Mouse (Mus musculus): Measurements from ENCODE around the gene Mill2. TPM values are rescaled to one million over a fixed set of nuclear protein-coding genes. Genes with fewer than 3 reads are reported as not detected.
"Not testable (repeated sequence)": the region's sequence is repeated elsewhere in the genome, so short reads cannot be mapped to it uniquely, and the experiment has no call there.

The Mill2 gene
- 1.5 and 3.6 TPM in 2 replicates for polyA plus RNA-seq (2011; ENCODE audit: insufficient read depth, insufficient read length, low replicate concordance, missing spikeins)

DNA sequence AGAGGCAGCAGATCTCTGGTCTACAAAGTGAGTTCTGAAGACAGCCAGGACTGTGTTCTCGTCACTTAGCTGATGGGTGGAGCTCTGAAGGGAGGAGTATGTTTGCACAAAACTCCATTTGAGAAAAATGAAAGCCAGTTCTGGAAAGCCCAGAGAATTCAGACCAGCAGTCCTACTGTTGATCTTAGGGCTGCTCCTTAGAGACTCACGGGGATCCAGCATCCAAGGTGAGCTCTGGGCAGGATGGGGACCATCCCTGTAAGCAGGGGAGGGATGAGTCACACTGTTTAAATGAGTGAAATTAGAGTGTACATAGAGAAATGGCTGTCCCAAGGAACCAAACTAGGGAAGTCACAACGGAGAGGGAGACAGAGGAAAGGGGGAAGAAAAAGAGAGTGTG is at the start of gene Mill2:
TSS of gene Mill2 (plus strand) at position 102 of the 400 bp plus-strand sequence.
- Histone ChIP-seq H3K27ac (ENCODE audit: control insufficient read depth, insufficient read depth, low read depth, low read length, poor library complexity) (peak within 1 kb of the TSS; percentile 63), H3K4me1 (ENCODE audit: control insufficient read depth, insufficient read depth, low read length) (peaks cover 1% of the 10 kb centered on the region; the same call in 1 of the 2 replicates), H3K4me3 (replicated peaks; ENCODE audit: control insufficient read depth, low read depth, low read length) (peak within 1 kb of the TSS; percentile 46)
- WGBS, result 9% methylated on average over 3 of the region's 3 CpGs
- TF ChIP-seq POLR2A (IDR thresholded peaks at IDR 0.05; ENCODE audit: borderline replicate concordance, control insufficient read depth, low read depth, low read length), result no peak
- TF ChIP-seq CTCF (IDR thresholded peaks at IDR 0.05; ENCODE audit: control insufficient read depth, insufficient read depth, low read length), result no peak

DNA sequence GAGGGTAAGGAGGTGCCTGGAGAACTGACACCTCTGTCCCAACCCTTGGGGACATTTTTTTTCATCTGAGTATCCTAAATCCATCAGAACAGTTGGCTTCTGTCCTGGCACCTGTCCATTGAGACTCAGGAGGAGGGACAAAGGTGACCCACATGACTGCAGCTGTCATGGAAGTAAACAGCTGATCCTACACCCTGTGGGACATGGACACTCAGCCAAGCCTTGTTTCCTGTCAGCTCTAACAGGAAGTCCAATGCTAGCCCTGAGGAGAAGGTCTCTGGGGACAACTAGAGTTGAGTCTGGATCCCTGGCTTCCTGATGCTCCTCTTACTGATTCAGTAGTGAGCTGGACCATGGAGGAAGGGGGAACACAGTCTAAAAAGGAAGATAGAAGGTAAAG is 49.1 kb upstream of the Mill2 start:
- H3K4me1 ChIP-seq (ENCODE audit: control insufficient read depth, insufficient read depth, low read length); H3K4me3 ChIP-seq (replicated peaks; ENCODE audit: control insufficient read depth, low read depth, low read length); H3K27ac ChIP-seq (ENCODE audit: control insufficient read depth, insufficient read depth, low read depth, low read length, poor library complexity): not testable (repeated sequence)

DNA sequence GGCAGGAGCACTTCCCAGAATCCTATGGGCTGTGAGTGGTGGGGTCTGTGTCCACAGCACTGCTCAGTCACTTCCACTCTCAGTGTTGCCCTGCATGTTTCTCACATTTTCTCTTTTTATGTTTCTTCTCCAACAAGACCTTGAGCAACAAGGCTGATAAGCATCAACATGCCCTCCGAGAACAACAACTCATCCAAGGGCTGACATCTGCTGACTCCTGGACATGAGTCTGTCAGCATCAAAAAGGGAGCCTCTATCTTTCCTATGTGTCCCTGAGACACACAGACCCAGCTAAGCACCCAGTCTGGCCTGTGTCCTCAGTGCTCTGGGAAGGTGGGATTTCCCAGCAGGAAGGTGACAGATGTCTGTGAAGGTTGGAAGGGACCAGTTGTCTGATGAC is 41.3 kb upstream of the Mill2 start, which contains the start of gene Psg19:
TSS of gene Psg19 (minus strand) at position 101 of the 400 bp plus-strand sequence.
- Histone ChIP-seq H3K4me1 (ENCODE audit: control insufficient read depth, insufficient read depth, low read length) (no peaks in the 10 kb centered on the region), H3K4me3 (replicated peaks; ENCODE audit: control insufficient read depth, low read depth, low read length) (no peak within 1 kb of the TSS), H3K27ac (ENCODE audit: control insufficient read depth, insufficient read depth, low read depth, low read length, poor library complexity) (no peak within 1 kb of the TSS)
- WGBS, result 81% methylated on average over 1 of the region's 1 CpGs
- TF ChIP-seq POLR2A (IDR thresholded peaks at IDR 0.05; ENCODE audit: borderline replicate concordance, control insufficient read depth, low read depth, low read length) (no peak), CTCF (IDR thresholded peaks at IDR 0.05; ENCODE audit: control insufficient read depth, insufficient read depth, low read length) (no peak)

- TF ChIP-seq POLR2A (IDR thresholded peaks at IDR 0.05; ENCODE audit: borderline replicate concordance, control insufficient read depth, low read depth, low read length), result no peak
- no peak for TF ChIP-seq CTCF (IDR thresholded peaks at IDR 0.05; ENCODE audit: control insufficient read depth, insufficient read depth, low read length)
- Histone ChIP-seq H3K4me3 (replicated peaks; ENCODE audit: control insufficient read depth, low read depth, low read length) (no peak overlapping the region), H3K4me1 (ENCODE audit: control insufficient read depth, insufficient read depth, low read length) (no peaks in the 10 kb centered on the region), H3K27ac (ENCODE audit: control insufficient read depth, insufficient read depth, low read depth, low read length, poor library complexity) (no peak overlapping the region)
- 40% methylated on average over 3 of the region's 3 CpGs for WGBS
Measured at GRCm38 (mm10) chr7:18799129-18799528, 40.6 kb upstream of the Mill2 start.

DNA sequence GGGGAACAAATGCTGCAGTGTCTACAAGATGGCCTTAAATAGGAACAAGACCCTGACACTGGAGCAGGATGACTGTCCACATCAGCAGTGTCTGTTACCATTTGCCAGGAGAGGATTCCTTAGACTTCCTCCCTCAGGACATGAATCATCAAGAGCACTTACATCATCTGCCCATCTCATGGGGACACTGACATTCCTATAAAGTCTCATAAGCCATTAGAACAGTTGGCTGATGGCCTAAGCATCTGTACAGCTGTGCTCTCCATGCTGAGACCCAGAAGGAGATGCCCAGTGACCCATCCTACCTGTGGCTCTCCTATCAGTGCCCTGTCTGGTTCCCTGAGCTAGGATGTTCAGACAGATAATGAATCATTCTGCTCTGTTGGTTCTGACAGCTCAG is 36.2 kb upstream of the Mill2 start:
- TF ChIP-seq POLR2A (IDR thresholded peaks at IDR 0.05; ENCODE audit: borderline replicate concordance, control insufficient read depth, low read depth, low read length) (no peak), CTCF (IDR thresholded peaks at IDR 0.05; ENCODE audit: control insufficient read depth, insufficient read depth, low read length) (no peak)
- no peak overlapping the region for H3K4me3 ChIP-seq (replicated peaks; ENCODE audit: control insufficient read depth, low read depth, low read length)
- H3K27ac ChIP-seq (ENCODE audit: control insufficient read depth, insufficient read depth, low read depth, low read length, poor library complexity), result no peak overlapping the region
- no peaks in the 10 kb centered on the region for H3K4me1 ChIP-seq (ENCODE audit: control insufficient read depth, insufficient read depth, low read length)

- no peaks in the 10 kb centered on the region for H3K4me1 ChIP-seq (ENCODE audit: control insufficient read depth, insufficient read depth, low read length)
- TF ChIP-seq POLR2A (IDR thresholded peaks at IDR 0.05; ENCODE audit: borderline replicate concordance, control insufficient read depth, low read depth, low read length), result no peak
- no peak for TF ChIP-seq CTCF (IDR thresholded peaks at IDR 0.05; ENCODE audit: control insufficient read depth, insufficient read depth, low read length)
- H3K4me3 ChIP-seq (replicated peaks; ENCODE audit: control insufficient read depth, low read depth, low read length), result no peak overlapping the region
- 78% methylated on average over 9 of the region's 9 CpGs for WGBS
- no peak overlapping the region for H3K27ac ChIP-seq (ENCODE audit: control insufficient read depth, insufficient read depth, low read depth, low read length, poor library complexity)
Measured at GRCm38 (mm10) chr7:18818301-18818700, 21.5 kb upstream of the Mill2 start.

GRCm38 (mm10) chr7:18821507-18821906 is 18.3 kb upstream of the Mill2 start, which contains the start of gene Psg17:
Gene Psg17 (minus strand): TSS chr7:18821607.
- Histone ChIP-seq H3K4me1 (ENCODE audit: control insufficient read depth, insufficient read depth, low read length) (no peaks in the 10 kb centered on the region), H3K27ac (ENCODE audit: control insufficient read depth, insufficient read depth, low read depth, low read length, poor library complexity) (no peak within 1 kb of the TSS), H3K4me3 (replicated peaks; ENCODE audit: control insufficient read depth, low read depth, low read length) (no peak within 1 kb of the TSS)
- TF ChIP-seq CTCF (IDR thresholded peaks at IDR 0.05; ENCODE audit: control insufficient read depth, insufficient read depth, low read length) (no peak), POLR2A (IDR thresholded peaks at IDR 0.05; ENCODE audit: borderline replicate concordance, control insufficient read depth, low read depth, low read length) (no peak)
- 68% methylated on average over 3 of the region's 3 CpGs for WGBS

DNA sequence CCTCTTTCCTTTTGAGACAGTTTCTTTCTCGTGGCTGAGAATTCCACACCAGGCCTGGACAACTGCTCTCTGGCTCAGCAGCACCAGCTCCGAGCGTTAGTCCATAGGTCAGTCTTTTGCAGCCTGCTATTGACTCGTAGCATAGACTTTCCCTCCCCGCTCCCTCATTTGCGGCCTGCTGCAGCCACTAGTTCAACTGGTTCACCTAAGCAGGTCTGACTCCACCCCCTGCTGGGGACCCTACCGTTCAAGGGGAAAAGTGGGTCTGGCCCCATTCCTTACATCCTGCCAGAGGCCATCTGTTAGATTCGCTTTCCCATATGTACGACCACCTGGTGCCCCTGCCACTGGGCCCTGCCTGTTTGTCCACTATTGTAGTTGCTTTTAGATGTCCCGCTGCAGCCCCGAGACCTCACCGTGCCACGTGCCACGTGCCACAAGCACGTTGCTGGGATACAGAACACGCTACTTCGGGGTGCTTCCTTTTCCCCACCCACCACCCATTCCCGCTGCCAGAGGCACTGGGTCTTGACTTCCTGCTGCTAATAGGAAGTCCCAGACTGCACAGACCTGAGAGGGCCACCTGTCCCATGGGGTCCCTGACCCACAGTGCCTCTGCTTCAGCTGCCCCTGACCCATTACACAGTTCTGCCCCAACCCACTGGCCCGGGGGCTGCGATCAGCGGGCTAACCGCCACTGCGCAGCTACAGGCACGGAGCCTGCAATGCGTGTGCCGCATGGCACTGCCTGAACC is 11.8 kb upstream of the Mill2 start:
- TF ChIP-seq CTCF (IDR thresholded peaks at IDR 0.05; ENCODE audit: control insufficient read depth, insufficient read depth, low read length) (no peak), POLR2A (IDR thresholded peaks at IDR 0.05; ENCODE audit: borderline replicate concordance, control insufficient read depth, low read depth, low read length) (no peak)
- Histone ChIP-seq H3K4me1 (ENCODE audit: control insufficient read depth, insufficient read depth, low read length) (no peaks in the 10 kb centered on the region), H3K4me3 (replicated peaks; ENCODE audit: control insufficient read depth, low read depth, low read length) (no peak overlapping the region), H3K27ac (ENCODE audit: control insufficient read depth, insufficient read depth, low read depth, low read length, poor library complexity) (no peak overlapping the region)
- 66% methylated on average over 26 of the region's 26 CpGs for WGBS

- 71% methylated on average over 9 of the region's 9 CpGs for WGBS
- no peak overlapping the region for H3K27ac ChIP-seq (ENCODE audit: control insufficient read depth, insufficient read depth, low read depth, low read length, poor library complexity)
Measured at GRCm38 (mm10) chr7:18828592-18828991, 11.2 kb upstream of the Mill2 start.

More at GRCm38 (mm10) chr7:18828592-18828991, 11.2 kb upstream of the Mill2 start:
- Histone ChIP-seq H3K4me3 (replicated peaks; ENCODE audit: control insufficient read depth, low read depth, low read length) (no peak overlapping the region), H3K4me1 (ENCODE audit: control insufficient read depth, insufficient read depth, low read length) (no peaks in the 10 kb centered on the region)
- TF ChIP-seq POLR2A (IDR thresholded peaks at IDR 0.05; ENCODE audit: borderline replicate concordance, control insufficient read depth, low read depth, low read length), result no peak
- TF ChIP-seq CTCF (IDR thresholded peaks at IDR 0.05; ENCODE audit: control insufficient read depth, insufficient read depth, low read length), result no peak

All from bone marrow, adult 2 months (tissue).